Mouse (Mus musculus): Measurements from ENCODE around the gene Olfr1393.
"Not testable (repeated sequence)": the region's sequence is repeated elsewhere in the genome, so short reads cannot be mapped to it uniquely, and the experiment has no call there.

The Olfr1393 gene

GRCm38 (mm10) chr11:49250422-49251379, 27.4 kb upstream of the Olfr1393 start:
- peak; percentile 89 to 90 for DNase-seq (ENCODE audit: low spot score in 2 of 2)

GRCm38 (mm10) chr11:49251380-49251761, 26.7 kb upstream of the Olfr1393 start:
- no peak for DNase-seq (ENCODE audit: low spot score in 2 of 2)

- no peak for DNase-seq (ENCODE audit: low spot score in 2 of 2)
Measured at GRCm38 (mm10) chr11:49252048-49252447, 26.1 kb upstream of the Olfr1393 start.

- DNase-seq (ENCODE audit: low spot score in 2 of 2), result no peak
Measured at GRCm38 (mm10) chr11:49253035-49253434, 25.1 kb upstream of the Olfr1393 start.

- no peak for DNase-seq (ENCODE audit: low spot score in 2 of 2)
Measured at GRCm38 (mm10) chr11:49259296-49259695, 18.8 kb upstream of the Olfr1393 start.

- no peak for DNase-seq (ENCODE audit: low spot score in 2 of 2)
Measured at GRCm38 (mm10) chr11:49259829-49260228, 18.3 kb upstream of the Olfr1393 start.

GRCm38 (mm10) chr11:49260598-49261312, 17.3 kb upstream of the Olfr1393 start:
- DNase-seq (ENCODE audit: low spot score in 2 of 2), result peak in 1 of 2 experiments; percentile 60

- DNase-seq (ENCODE audit: low spot score in 2 of 2), result no peak
Measured at GRCm38 (mm10) chr11:49261313-49261855, 16.7 kb upstream of the Olfr1393 start.

GRCm38 (mm10) chr11:49262286-49262685, 15.8 kb upstream of the Olfr1393 start:
- DNase-seq (ENCODE audit: low spot score in 2 of 2), result no peak

- DNase-seq (ENCODE audit: low spot score in 2 of 2), result no peak
Measured at GRCm38 (mm10) chr11:49263149-49263548, 15.0 kb upstream of the Olfr1393 start.

- DNase-seq (ENCODE audit: low spot score in 2 of 2), result no peak
Measured at GRCm38 (mm10) chr11:49264081-49264480, 14.0 kb upstream of the Olfr1393 start.

- DNase-seq (ENCODE audit: low spot score in 2 of 2), result no peak
Measured at GRCm38 (mm10) chr11:49264622-49265021, 13.5 kb upstream of the Olfr1393 start.

- no peak for DNase-seq (ENCODE audit: low spot score in 2 of 2)
Measured at GRCm38 (mm10) chr11:49265101-49265500, 13.0 kb upstream of the Olfr1393 start.

GRCm38 (mm10) chr11:49266671-49267070, 11.4 kb upstream of the Olfr1393 start:
- DNase-seq (ENCODE audit: low spot score in 2 of 2), result no peak

- DNase-seq (ENCODE audit: low spot score in 2 of 2), result no peak
Measured at GRCm38 (mm10) chr11:49267316-49267715, 10.8 kb upstream of the Olfr1393 start.

GRCm38 (mm10) chr11:49267970-49268579, 10.0 kb upstream of the Olfr1393 start:
- DNase-seq (ENCODE audit: low spot score in 2 of 2), result no peak

- DNase-seq (ENCODE audit: low spot score in 2 of 2), result no peak
Measured at GRCm38 (mm10) chr11:49269761-49270160, 8.3 kb upstream of the Olfr1393 start.

- DNase-seq (ENCODE audit: low spot score in 2 of 2), result no peak
Measured at GRCm38 (mm10) chr11:49270368-49270767, 7.7 kb upstream of the Olfr1393 start.

- no peak for DNase-seq (ENCODE audit: low spot score in 2 of 2)
Measured at GRCm38 (mm10) chr11:49271334-49271733, 6.8 kb upstream of the Olfr1393 start.

- no peak for DNase-seq (ENCODE audit: low spot score in 2 of 2)
Measured at GRCm38 (mm10) chr11:49273834-49274519, 4.1 kb upstream of the Olfr1393 start.

GRCm38 (mm10) chr11:49284982-49285381, 6.9 kb downstream of the Olfr1393 start, which contains the start of gene Olfr1392:
Gene Olfr1392, plus strand, starts transcription at chr11:49285282.
- DNase-seq (ENCODE audit: low spot score in 2 of 2), result not testable (repeated sequence)

Measured in urinary bladder, postnatal 4 days (tissue).